Mouse (Mus musculus): ENCODE measurements around the gene Rad50. TPM values are rescaled to one million over a fixed set of nuclear protein-coding genes. Genes with fewer than 3 reads are reported as not detected.
A peak's percentile ranks its signal among the peaks of the same experiment; 100 is the strongest.

Gene Rad50
- polyA plus RNA-seq, 1 experiment, result 3.9 TPM

DNA sequence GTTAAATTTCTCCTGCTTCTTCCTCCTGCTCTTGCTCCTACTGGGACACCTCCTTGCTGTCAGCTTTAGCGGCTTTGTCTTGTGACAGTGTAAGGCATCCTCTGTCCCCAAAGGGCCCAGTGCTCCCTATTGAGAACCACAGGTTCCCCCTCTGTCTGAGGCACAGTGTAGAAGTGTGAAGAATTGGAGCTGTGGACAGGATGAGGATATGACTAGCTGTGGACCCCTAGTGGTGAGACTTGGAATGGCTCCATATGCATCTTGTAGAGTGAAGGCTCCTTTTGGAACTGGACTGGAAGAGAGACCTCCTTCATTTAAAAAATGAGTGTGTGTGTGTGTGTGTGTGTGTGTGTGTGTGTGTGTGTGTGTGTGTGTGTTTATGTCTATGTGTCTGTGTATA is 79.3 kb downstream of the Rad50 start:
- no peaks in the 10 kb centered on the region for H3K4me1 ChIP-seq (ENCODE audit: control insufficient read depth, insufficient read depth, insufficient read length, low read length)
- no peak overlapping the region for H3K27ac ChIP-seq (replicated peaks; ENCODE audit: low read depth, low read length)
- H3K4me3 ChIP-seq (ENCODE audit: insufficient read depth, low read depth, low read length), result no peak overlapping the region

- no peak overlapping the region for H3K4me3 ChIP-seq (ENCODE audit: insufficient read depth, low read depth, low read length)
- H3K27ac ChIP-seq (replicated peaks; ENCODE audit: low read depth, low read length), result no peak overlapping the region
Observed at GRCm38 (mm10) chr11:53626802-53627373, 80.2 kb downstream of the Rad50 start.

GRCm38 (mm10) chr11:53624124-53624523 is 83.0 kb downstream of the Rad50 start:
- Histone ChIP-seq H3K27ac (replicated peaks; ENCODE audit: low read depth, low read length) (no peak overlapping the region), H3K4me3 (ENCODE audit: insufficient read depth, low read depth, low read length) (no peak overlapping the region)

More at GRCm38 (mm10) chr11:53626802-53627373, 80.2 kb downstream of the Rad50 start:
- no peaks in the 10 kb centered on the region for H3K4me1 ChIP-seq (ENCODE audit: control insufficient read depth, insufficient read depth, insufficient read length, low read length)

DNA sequence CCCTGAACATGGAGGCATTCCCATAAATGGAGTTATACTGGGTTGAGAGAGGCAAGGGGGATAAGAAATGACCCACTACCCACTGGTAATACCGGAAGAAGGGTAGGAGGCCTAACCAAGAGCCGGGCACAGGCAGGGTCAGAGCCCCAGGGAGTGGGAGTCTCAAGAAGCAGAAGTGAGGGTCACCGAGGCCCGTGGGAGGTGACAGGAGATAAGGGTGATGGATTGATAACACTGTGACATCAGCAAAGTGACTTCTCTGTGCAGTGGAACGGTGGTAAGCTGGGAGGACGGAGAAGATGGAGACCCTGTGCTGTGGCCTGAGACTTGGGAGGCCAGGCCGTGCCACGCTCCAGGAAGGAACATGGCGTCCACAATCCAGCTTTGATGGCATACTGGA is 83.5 kb downstream of the Rad50 start:
- H3K27ac ChIP-seq (replicated peaks; ENCODE audit: low read depth, low read length), result no peak overlapping the region
- H3K4me1 ChIP-seq (ENCODE audit: control insufficient read depth, insufficient read depth, insufficient read length, low read length), result no peaks in the 10 kb centered on the region
- no peak overlapping the region for H3K4me3 ChIP-seq (ENCODE audit: insufficient read depth, low read depth, low read length)

More at GRCm38 (mm10) chr11:53624124-53624523, 83.0 kb downstream of the Rad50 start:
- no peaks in the 10 kb centered on the region for H3K4me1 ChIP-seq (ENCODE audit: control insufficient read depth, insufficient read depth, insufficient read length, low read length)

DNA sequence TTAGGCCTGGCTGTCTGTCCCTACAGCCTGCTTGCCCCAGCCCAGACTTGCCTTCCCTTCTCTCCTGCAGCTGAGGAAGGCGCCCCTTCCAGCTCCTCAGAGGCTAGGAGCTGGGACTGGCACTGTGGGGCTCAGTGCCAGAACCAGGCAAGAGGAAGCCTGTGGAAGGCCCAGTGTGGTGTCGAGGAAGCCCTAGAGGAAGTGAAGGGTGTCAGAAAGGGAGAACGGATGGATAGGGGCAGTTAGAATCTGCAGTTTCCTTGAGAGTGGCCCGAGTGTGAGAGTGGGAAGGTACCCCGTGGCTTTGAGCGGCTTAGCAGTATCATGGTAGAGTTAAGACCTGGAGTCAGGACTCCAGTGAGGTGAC is 84.7 kb downstream of the Rad50 start:
- Histone ChIP-seq H3K4me3 (ENCODE audit: insufficient read depth, low read depth, low read length) (no peak overlapping the region), H3K27ac (replicated peaks; ENCODE audit: low read depth, low read length) (no peak overlapping the region)

DNA sequence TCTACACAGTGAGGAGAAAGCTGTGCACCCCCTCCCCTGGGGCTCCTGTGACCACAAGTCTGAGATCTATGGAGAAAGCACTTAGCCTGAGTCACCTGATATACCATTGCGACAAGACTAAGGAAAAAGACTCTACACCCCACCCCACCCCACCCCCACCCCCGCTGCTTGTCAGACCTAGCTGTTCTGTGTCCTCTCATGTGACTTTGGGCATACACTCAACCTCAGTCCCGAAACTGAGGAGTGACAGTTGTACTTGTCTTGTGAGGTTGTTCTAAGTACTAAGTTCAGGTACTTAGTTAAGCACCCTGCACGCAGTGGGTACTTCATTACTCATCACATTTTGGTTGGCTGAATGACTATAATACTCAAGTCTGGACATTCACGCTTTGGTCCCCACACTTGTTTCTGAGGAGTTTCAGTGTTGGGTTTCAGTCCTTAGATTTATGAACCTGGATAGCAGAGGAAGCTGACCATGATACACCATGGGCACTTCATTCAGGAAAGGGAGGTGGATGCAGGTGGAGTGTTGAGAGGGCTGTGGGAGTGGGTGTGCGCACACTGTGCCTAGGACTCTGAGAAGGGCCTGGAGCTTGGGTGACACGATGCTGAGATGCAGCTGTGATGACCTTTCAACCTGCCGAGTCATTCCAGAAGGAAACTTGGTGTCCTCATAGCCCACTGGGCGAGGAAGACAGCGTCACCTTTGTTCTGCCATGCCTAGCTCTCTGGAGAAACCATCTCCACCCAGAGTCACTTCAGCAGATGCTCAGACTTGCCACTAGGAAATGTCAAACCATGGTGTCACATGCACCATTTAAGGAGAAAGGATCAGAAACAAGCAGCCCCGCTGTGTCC is 85.3 kb downstream of the Rad50 start:
- H3K27ac ChIP-seq (replicated peaks; ENCODE audit: low read depth, low read length), result no peak overlapping the region

More for the DNA sequence above, 84.7 kb downstream of the Rad50 start:
- H3K4me1 ChIP-seq (ENCODE audit: control insufficient read depth, insufficient read depth, insufficient read length, low read length), result no peaks in the 10 kb centered on the region

GRCm38 (mm10) chr11:53620094-53620493 is 87.0 kb downstream of the Rad50 start:
- no peak overlapping the region for H3K27ac ChIP-seq (replicated peaks; ENCODE audit: low read depth, low read length)
- no peak overlapping the region for H3K4me3 ChIP-seq (ENCODE audit: insufficient read depth, low read depth, low read length)
- no peaks in the 10 kb centered on the region for H3K4me1 ChIP-seq (ENCODE audit: control insufficient read depth, insufficient read depth, insufficient read length, low read length)

More for the DNA sequence above, 85.3 kb downstream of the Rad50 start:
- Histone ChIP-seq H3K4me1 (ENCODE audit: control insufficient read depth, insufficient read depth, insufficient read length, low read length) (no peaks in the 10 kb centered on the region), H3K4me3 (ENCODE audit: insufficient read depth, low read depth, low read length) (no peak overlapping the region)

DNA sequence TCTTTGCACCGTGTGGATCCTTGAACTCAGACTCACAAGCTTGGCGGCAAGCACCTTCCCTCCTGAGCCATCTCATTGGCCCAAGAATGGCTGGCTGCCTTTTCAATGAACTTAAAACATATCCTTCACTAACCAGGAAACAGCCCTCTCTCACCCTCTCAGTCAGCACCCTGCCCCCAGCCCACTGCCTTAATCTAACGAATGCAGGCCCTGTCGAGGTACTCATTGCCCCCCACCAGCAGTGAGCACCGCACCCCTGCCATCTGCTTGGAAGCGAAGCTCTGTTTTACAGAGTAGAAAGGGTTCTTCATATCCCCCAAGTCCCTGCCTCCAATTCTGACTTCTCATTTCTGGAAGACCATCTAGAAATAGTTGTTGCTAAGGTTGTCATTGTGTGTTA is 87.7 kb downstream of the Rad50 start:
- Histone ChIP-seq H3K4me3 (ENCODE audit: insufficient read depth, low read depth, low read length) (no peak overlapping the region), H3K4me1 (ENCODE audit: control insufficient read depth, insufficient read depth, insufficient read length, low read length) (no peaks in the 10 kb centered on the region), H3K27ac (replicated peaks; ENCODE audit: low read depth, low read length) (no peak overlapping the region)

DNA sequence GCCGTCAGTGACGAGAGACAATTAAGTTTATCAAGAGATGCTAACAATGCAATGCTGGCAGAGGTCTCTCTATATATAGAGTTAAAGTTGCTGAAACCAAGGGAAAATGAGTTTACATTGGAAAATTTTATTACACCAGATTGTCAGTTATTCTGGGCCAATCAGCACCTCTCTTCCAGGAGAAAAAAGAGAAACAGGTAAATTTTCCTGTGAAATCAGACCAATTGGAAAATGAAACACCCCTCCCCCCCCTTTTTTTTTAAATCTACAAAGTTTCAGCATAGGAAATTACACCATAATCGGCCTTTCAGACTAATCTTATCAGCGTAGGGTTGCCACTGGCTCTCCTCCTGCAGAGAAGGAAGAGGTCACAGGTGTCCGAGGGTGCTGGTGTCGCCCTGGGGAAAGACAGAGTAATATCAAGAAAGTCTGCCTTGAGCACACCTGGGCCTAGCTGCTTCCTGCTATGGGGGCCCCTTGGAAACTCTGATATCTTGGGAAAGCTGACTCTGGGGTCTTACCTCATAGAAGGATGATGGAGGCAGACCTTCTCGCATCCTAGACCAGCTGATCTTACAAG is 88.4 kb downstream of the Rad50 start, which contains the start of gene Il4:
TSS of gene Il4 (minus strand) at position 51 of the 580 bp plus-strand sequence.
- H3K4me3 ChIP-seq (ENCODE audit: insufficient read depth, low read depth, low read length), result no peak within 1 kb of the TSS

DNA sequence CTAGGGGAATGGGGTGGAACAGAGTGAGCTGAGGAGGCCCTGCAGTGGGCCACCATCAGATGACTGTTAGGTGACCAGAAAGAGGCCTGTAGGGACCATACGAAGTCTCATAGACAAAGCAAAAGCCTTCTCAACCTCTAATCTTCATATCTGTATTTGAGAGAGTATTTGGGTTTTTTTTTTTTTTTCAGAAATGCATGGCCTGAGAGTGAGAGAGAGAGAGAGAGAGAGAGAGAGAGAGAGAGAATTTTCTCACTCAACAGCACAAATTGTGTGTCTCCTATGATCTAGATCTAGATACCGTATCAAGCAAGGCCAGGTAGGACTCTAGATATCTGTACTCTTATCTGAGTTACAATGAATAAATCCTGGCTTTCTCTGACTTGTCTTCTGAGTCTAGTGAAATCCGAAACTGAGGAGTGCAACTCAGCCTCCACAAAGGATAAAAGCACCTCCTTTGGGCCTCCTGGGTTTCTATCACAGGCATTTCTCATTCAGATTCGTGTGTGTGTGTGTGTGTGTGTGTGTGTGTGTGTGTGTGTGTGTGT is 89.5 kb downstream of the Rad50 start:
- Histone ChIP-seq H3K27ac (replicated peaks; ENCODE audit: low read depth, low read length) (no peak overlapping the region), H3K4me3 (ENCODE audit: insufficient read depth, low read depth, low read length) (no peak overlapping the region), H3K4me1 (ENCODE audit: control insufficient read depth, insufficient read depth, insufficient read length, low read length) (no peaks in the 10 kb centered on the region)

More for the DNA sequence above, 88.4 kb downstream of the Rad50 start, which contains the start of gene Il4:
- H3K4me1 ChIP-seq (ENCODE audit: control insufficient read depth, insufficient read depth, insufficient read length, low read length), result no peaks in the 10 kb centered on the region
- H3K27ac ChIP-seq (replicated peaks; ENCODE audit: low read depth, low read length), result no peak within 1 kb of the TSS

DNA sequence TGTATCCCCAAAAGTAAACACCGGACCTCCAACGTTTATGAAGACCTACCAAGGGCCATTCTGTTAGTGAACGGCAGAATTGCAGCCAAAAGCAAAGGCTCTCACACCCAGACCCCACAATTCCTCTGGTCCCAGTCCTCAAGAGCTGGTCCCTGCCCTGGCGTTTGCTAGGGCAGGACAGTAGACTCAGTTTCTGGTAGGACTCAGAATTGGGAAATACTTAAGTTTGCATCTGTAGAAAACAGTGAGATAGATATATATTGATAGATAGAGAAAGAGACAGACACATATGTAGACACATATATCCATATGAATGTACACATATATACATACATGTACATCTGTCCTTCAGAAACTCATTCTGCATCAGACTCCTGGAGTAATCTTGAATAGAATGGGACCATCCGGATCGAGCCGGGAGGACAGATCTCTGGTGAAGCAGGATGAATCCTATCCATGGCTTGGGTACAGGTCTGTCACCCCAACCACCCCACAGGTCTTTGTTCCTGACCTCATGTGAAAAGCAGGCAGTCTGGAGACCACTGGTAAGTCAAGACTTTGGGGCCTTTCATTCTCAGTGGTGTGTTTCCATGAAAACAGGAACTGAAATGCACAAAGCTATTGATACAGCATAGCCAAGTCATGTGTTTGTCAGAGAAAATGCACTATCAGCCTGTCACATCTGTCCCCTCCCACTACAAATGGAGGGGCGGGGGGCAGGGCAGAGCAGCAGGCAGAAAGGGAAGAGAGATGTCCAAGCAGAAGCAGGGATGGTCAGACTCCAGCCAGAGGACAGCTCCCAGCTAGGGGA is 90.2 kb downstream of the Rad50 start:
- 0 out of 2 replicates have a peak overlapping the region, but pooled peaks have one; percentile 19 for H3K4me3 ChIP-seq (ENCODE audit: insufficient read depth, low read depth, low read length)
- H3K27ac ChIP-seq (replicated peaks; ENCODE audit: low read depth, low read length), result no peak overlapping the region
- H3K4me1 ChIP-seq (ENCODE audit: control insufficient read depth, insufficient read depth, insufficient read length, low read length), result no peaks in the 10 kb centered on the region

DNA sequence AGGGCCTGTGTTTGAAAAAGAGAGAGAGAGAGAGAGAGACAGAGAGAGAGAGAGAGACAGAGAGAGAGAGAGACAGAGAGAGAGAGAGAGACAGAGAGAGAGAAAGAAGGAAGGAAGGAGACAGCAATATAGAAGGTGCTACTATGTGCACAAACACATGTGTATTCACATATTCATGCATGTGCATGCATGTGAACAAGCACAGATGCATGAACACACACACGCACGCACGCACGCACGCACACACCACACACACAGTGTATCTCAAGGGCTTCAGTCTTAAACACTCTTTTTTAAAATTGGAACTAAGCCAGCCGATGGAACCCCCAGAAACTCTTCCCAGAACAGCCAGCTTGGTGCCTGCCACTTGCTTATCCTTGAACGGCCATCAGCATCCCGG is 91.5 kb downstream of the Rad50 start:
- Histone ChIP-seq H3K4me3 (ENCODE audit: insufficient read depth, low read depth, low read length) (no peak overlapping the region), H3K4me1 (ENCODE audit: control insufficient read depth, insufficient read depth, insufficient read length, low read length) (no peaks in the 10 kb centered on the region), H3K27ac (replicated peaks; ENCODE audit: low read depth, low read length) (no peak overlapping the region)

GRCm38 (mm10) chr11:53615172-53615571 is 91.9 kb downstream of the Rad50 start:
- Histone ChIP-seq H3K4me3 (ENCODE audit: insufficient read depth, low read depth, low read length) (no peak overlapping the region), H3K27ac (replicated peaks; ENCODE audit: low read depth, low read length) (no peak overlapping the region), H3K4me1 (ENCODE audit: control insufficient read depth, insufficient read depth, insufficient read length, low read length) (no peaks in the 10 kb centered on the region)

- Histone ChIP-seq H3K4me1 (ENCODE audit: control insufficient read depth, insufficient read depth, insufficient read length, low read length) (no peaks in the 10 kb centered on the region), H3K27ac (replicated peaks; ENCODE audit: low read depth, low read length) (no peak overlapping the region), H3K4me3 (ENCODE audit: insufficient read depth, low read depth, low read length) (no peak overlapping the region)
Observed at GRCm38 (mm10) chr11:53609672-53610071, 97.4 kb downstream of the Rad50 start.
